Mouse (Mus musculus) left cerebral cortex, adult 9 months (tissue): ENCODE measurements around the gene Met.
A peak's percentile ranks its signal among the peaks of the same experiment; 100 is the strongest.

Experiments used
- DNase-seq, 2 experiments: peaks; one replicate each; pipeline ENCODE4 v3.0.0; 2022; ENCODE audit warnings: low spot score in 2 of 2

Met gene

DNA sequence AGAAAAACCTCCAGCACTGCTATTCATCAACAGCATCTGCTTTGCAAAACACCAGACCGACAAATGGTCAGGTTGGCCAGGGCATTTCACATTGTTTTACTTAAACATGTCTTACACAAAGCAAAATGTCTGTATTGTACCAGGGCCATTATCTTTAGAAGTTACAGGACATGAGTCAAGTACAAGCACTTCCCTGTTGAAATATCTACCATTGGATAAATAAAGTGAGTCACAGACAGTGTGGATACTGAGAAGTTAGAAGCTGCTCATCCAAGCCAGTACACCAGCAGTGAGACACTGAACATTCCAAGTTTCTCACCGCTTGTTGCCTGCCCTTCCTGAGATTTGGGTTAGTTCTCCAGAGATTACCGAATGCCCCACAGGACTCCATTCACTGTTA is 86.0 kb downstream of the Met start:
- DNase-seq = no peak

- no peak for DNase-seq
Measured at GRCm38 (mm10) chr6:17554263-17554662, 90.7 kb downstream of the Met start.

DNA sequence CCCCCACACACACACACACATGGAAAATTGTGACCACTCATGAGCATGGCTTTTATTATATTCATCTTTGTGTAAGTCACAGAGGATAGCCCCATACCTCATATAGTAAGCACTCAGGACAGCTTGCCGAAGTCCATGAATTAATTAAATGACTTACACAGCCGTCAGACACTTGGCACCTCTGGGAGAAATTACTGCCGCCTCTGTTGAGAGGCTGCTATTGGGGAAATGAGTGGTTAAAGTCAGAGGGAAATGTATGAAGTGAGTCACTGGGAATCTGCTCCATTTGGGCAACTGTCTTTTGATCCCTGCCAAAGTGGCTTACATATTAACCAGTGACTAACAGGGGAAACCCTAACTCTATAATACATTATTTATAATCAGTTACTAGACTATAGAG is 91.2 kb downstream of the Met start:
- DNase-seq = no peak

GRCm38 (mm10) chr6:17555719-17556118 is 92.1 kb downstream of the Met start:
- no peak for DNase-seq

DNA sequence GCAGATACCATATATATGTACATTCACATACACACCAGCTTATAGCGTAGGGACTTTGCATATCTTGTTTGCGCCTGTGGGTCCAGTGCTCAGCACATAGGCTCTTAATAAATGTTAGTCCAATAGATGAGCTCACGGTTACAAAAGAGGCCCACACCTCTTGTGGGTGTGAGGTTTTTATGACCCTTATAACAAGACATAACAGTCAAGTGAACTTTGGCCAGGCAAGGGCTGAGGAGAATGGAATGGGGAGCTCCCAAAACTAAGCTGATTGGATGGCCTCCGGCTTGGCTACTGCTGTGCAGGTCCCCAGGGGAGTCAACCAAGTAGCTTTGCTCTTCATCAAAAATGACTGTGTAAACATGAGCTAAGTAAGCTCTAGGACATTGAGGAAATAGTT is 96.1 kb downstream of the Met start:
- DNase-seq = no peak

GRCm38 (mm10) chr6:17561347-17561746 is 97.7 kb downstream of the Met start:
- DNase-seq = no peak

GRCm38 (mm10) chr6:17561886-17562285 is 98.3 kb downstream of the Met start:
- DNase-seq = no peak

DNA sequence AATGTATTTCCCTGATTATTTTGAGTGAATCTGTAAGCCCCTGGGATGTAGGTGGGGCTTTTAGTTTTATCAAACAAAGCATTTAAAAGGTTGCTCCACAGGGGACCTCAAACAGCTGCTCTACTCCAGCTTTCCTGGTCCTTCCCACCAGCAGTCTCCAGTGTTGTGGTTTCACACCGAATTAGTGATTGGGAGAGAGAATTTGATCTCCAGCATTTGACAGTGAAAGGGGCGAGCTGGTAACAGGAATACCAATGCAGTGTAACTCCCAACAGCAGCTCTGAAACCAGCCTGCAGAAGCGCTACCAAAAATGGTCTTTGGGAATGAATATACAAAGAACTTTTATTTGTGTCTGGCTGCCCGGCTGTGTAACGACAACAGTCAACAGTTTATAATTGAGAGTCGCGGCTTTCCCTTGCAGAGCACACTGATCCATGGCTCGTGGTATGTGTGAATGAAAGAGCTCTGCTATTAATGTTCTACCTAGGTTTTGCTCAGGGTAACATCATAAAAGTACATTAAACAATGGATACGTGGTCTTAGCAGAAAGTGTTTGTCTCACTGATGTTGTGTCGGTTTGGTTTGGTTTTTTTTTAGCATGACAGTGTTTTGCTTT is 99.0 kb downstream of the Met start:
- DNase-seq = no peak

DNA sequence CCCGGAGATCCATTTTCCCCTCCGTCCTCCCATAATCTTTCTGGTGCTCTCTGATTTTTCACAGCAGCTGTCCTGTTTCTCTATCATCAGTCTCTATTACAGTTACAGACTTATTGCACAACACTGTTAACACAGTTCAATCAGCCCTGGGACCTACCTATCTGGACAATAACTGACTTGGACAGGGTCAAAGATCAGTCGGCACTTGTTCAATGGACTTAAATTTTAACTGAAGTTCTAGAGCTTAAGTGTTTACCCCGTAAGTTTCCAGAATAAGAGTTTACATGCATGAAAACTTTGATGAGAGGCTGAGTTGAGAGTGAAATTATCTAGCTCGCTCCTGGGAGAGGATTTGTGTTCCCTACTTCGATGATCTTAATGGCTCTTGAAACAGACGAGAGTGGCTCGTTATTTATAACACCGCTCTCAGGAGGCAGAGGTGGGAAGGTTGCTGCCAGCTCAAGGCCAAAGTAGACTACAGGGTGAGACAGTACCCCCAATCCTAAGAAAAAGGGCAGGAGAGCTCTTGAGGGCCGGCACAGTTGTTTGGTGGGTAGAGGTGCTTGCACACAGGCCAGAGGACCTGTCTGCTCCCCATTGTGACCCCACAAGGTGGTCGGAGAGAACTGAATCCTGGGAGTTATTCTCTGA is 105.2 kb downstream of the Met start:
- no peak for DNase-seq

DNA sequence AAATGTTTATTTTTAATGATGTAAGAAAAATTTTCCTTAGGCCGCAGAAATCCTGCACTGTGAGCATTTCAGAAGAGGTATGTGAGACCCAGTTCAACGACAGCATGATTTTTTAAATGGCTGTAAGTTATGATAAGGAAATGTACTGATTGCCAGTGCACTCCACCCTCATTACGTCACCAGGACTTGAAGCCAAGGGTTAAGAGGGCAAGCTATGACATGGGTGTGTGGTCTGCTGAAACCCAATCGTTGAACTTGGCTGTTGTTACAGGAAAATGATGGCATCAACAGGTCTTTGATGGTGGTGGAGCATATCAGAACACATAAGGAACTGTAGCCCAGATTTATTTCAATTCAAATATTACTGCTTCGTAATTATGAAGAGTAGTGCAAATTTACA is 109.6 kb downstream of the Met start:
- DNase-seq = no peak

- no peak for DNase-seq
Measured at GRCm38 (mm10) chr6:17573732-17574131, 110.1 kb downstream of the Met start.

- DNase-seq = no peak
Measured at GRCm38 (mm10) chr6:17578092-17578760, 114.6 kb downstream of the Met start.

- no peak for DNase-seq
Measured at GRCm38 (mm10) chr6:17580349-17580748, 116.7 kb downstream of the Met start.

DNA sequence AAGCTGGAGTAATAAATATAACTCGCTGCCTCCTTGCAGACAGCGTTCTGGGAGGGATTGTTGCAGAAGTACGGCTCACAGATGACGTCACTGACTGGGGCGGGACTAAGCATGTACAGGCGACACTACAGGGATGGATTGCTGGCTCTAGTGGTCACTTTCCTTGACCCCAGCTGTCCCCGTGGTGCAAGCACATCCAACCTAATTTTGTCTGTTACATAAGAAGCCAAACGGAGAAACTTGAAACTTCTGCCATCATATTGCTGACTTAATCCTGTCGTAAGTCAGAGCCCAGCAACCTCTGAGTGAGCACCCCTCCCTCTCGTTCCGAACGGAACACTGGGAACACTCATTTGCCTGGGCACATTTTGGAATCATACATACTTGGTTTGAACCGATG is 120.4 kb downstream of the Met start:
- peak in 1 of 2 experiments; percentile 59 for DNase-seq

DNA sequence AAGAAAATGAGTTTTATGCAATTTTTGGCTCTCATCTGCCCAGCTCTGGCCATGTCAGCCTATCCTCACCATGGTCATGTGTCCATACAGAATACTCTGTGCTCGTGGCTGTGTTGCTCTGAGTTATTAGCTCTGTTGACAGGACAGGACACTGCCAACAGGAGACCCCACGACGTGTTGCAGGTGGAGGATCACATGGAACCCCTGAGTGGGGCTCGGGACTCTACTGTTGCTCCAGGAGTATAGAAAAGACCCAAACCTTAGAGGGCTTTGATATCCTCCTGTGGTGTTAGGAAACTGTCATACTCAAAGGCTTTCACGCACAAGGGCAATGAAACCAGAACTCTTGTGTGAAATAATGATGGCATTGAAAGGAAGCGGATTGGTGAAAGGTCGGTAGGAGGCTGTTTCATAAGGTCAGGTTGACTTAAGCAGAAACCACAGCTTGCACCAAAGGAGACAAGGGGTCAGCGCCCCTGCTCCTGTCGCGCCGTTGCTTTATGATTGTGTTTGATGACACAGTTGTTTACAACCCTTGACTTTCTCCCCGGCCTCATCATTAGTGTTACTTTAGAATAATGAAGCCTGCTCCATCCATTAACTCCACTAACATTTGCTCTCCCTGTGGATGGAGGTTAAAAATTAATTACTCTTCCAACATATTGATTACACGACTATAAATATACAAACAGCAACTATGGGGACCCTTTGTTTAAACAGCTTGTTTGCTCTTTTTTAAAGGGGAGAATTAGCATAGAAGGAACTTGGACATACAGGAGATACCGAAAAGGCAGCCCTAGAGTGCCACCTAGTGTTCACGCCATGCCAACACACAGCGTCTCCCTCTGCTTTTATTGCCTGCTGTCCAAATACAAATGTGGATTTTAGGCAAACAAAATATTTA is 125.7 kb downstream of the Met start:
- DNase-seq = peak in 1 of 2 experiments; percentile 86

DNA sequence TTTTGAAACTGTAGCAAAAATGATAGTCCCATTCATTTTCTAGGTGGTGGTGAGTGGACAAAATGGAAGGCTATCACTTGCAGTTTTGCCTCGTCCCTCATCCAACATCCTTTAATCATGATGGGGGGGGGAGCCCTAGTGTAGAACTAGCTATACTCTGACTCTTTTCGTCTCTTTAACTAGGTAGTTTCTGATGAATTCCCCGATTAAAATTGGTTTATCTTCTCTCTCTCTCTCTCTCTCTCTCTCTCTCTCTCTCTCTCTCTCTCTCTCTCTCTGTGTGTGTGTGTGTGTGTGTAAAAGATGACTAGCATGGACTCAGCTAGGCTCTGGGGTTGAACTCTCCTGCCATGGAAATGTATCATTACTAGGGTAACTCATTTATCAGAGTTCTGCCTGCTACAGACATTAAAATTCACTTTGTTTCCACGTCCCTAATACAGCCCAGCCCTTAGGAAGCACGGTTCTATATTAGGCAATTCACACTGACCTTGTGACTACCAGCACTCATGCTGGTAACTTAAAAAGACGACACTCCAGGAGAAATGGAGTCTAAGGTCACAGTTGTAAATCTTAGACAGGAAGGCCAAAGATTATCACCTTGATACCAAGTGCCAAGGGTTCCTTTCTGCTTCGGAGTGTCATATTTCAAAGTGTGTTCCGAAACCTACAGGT is 126.5 kb downstream of the Met start:
- DNase-seq = no peak

DNA sequence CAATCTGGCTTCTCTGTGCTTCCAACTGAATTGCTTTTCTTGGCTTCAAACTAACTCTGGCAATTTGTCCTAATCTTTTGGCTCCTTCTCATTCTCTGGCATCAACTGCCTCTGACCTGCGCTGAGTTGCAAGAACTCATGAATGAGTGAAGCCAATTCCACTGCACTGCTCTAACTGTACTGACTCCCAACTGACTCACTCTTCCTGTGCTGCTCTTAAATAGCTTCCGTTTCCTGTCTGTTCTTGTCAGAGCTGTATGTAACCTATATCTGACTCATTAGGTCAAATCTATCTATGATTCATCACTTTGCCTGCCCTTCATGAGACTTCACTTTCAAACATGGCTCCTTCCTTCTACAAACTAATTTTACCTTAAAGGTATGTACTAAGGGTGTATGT is 130.4 kb downstream of the Met start:
- no peak for DNase-seq

GRCm38 (mm10) chr6:17595712-17596462 is 132.3 kb downstream of the Met start:
- no peak for DNase-seq

DNA sequence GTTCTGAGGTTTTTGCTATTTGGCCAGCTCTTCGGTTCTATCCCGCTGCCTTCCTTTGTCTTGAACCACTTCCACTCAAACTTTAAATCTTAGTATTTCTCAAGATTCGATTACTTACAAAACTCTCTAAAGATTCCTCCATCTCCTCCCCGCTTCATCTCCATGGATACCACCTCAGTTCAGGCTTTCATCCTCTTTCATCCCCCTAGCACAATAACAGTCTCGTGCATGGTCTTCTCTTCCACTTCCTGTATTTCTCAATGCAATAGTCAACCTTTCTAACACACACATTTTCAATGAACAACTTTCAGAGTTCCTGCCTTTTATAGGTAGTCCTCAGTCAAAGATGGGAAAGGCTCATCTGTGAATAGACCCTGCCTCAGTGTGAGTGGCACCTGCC is 135.8 kb downstream of the Met start:
- DNase-seq = no peak

GRCm38 (mm10) chr6:17601526-17601925 is 137.9 kb downstream of the Met start:
- no peak for DNase-seq

- no peak for DNase-seq
Measured at GRCm38 (mm10) chr6:17606915-17607314, 143.3 kb downstream of the Met start.
